9 mouse cellular contexts compared by ENCODE assay signal in the genomic region with DNA sequence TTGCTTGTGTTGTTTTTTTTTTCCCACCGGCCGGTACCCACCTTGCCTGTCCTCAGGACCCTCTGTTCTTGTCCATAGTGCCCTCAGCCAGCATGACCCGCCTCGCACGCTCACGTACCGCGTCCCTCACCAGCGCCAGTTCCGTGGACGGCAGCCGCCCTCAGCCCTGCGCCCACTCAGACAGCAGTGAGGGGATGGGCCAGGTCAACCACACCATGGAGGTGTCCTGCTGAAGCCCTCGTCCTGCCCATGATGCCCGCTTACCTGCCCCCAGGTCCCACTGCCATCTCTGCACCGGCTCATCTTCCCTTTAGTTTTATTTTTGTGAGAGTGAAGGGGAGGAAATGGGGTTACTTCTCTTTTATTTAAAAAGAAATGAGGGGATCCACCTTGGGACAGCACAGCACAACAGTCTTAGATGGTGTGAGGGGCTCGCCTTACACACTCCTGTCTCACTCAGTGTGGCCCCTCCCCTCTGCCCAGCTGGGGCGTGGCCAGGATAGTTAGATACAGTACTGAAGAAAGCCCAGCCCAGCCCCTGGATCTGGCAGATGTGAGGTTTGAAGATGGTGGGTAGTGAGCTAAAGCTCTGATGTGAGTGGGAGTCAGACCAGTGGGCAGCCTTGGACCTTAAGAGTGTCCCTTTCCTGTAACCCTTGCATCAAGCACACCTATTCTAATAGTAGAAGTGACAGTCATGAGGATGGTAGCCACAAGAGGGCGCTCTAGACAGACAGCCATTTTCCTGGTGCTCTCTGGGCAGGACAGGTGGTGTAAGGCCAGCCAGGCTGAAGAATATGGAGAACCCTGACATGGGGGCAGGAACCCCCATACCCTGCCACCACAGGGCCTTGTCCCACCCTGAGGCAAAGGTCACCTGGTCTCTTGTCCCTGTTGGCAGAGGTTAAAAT. TPM values are rescaled to one million over a fixed set of nuclear protein-coding genes. Genes with fewer than 3 reads are reported as not detected.
DNase-seq lines count a peak whose midpoint lies in the region; ATAC-seq and TF ChIP-seq lines count a peak whose summit lies in the region.
"Had no signal": no experiment of that assay in that cellular context is flagged by ENCODE, and none has a peak within 500 bp of the region (broad histone marks: within the 10 kb centered on the region; RNA-seq: fewer than 3 reads in every experiment).

No protein-coding gene starts in this region.

- H3K9ac ChIP-seq in forebrain, embryonic 13.5 days = no peak overlapping the region
- no peak overlapping the region for H3K9ac ChIP-seq in hindbrain, embryonic 15.5 days
- no peak overlapping the region for H3K9ac ChIP-seq in midbrain, embryonic 11.5 days (ENCODE audit: low read length)
- H3K9ac ChIP-seq: limb, embryonic 13.5 days had no signal

- intact Hi-C loops in left cerebral cortex, adult 2 months (cut with DNase I) = loop anchor here (2.0 kb wide), 1 partner anchor 119 kb away; no protein-coding TSS in a partner anchor

- peak; percentile 17 for ATAC-seq in forebrain, embryonic 13.5 days
- ATAC-seq in hindbrain, embryonic 15.5 days (ENCODE audit: low FRiP score, low read depth) = peak; percentile 31; the same call in 1 of the 2 replicates
- ATAC-seq in midbrain, embryonic 11.5 days (ENCODE audit: low FRiP score) = peak; percentile 49

- H3K4me1 ChIP-seq in forebrain, embryonic 13.5 days = peaks cover 16% of the 10 kb centered on the region
- H3K4me1 ChIP-seq in hindbrain, embryonic 15.5 days (replicated peaks) = peaks cover 19% of the 10 kb centered on the region
- peaks cover 13% of the 10 kb centered on the region for H3K4me1 ChIP-seq in midbrain, embryonic 11.5 days (ENCODE audit: control insufficient read depth, insufficient read depth, low read length)

- no peak overlapping the region for H3K27ac ChIP-seq in forebrain, embryonic 13.5 days
- H3K27ac ChIP-seq in hindbrain, embryonic 15.5 days (replicated peaks) = no peak overlapping the region
- no peak overlapping the region for H3K27ac ChIP-seq in left cerebral cortex, adult 2 months
- H3K27ac ChIP-seq in midbrain, embryonic 11.5 days (ENCODE audit: low read depth, low read length) = no peak overlapping the region
- H3K27ac ChIP-seq: limb, embryonic 13.5 days had no signal

- no peaks in the 10 kb centered on the region for H3K27me3 ChIP-seq in forebrain, embryonic 13.5 days
- H3K27me3 ChIP-seq in hindbrain, embryonic 15.5 days = no peaks in the 10 kb centered on the region
- H3K27me3 ChIP-seq in midbrain, embryonic 11.5 days (ENCODE audit: control insufficient read depth, insufficient read depth, low read length) = no peaks in the 10 kb centered on the region
- H3K27me3 ChIP-seq: limb, embryonic 13.5 days had no signal

- H3K36me3 ChIP-seq in forebrain, embryonic 13.5 days (ENCODE audit: poor library complexity, severe bottlenecking) = peaks cover 48% of the 10 kb centered on the region
- H3K36me3 ChIP-seq in hindbrain, embryonic 15.5 days = peaks cover 49% of the 10 kb centered on the region
- peaks cover 2% of the 10 kb centered on the region; the same call in 1 of the 2 replicates for H3K36me3 ChIP-seq in midbrain, embryonic 11.5 days (ENCODE audit: control insufficient read depth, insufficient read depth, low read length)

- H3K9me3 ChIP-seq in forebrain, embryonic 13.5 days (replicated peaks) = no peaks in the 10 kb centered on the region
- H3K9me3 ChIP-seq in hindbrain, embryonic 15.5 days = no peaks in the 10 kb centered on the region
- H3K9me3 ChIP-seq in midbrain, embryonic 11.5 days (ENCODE audit: control insufficient read depth, low read length) = no peaks in the 10 kb centered on the region
- H3K9me3 ChIP-seq: limb, embryonic 13.5 days had no signal

- no peak overlapping the region for H3K4me2 ChIP-seq in forebrain, embryonic 13.5 days
- H3K4me2 ChIP-seq in hindbrain, embryonic 15.5 days = no peak overlapping the region
- H3K4me2 ChIP-seq in midbrain, embryonic 11.5 days = no peak overlapping the region
- H3K4me2 ChIP-seq: limb, embryonic 13.5 days had no signal

- no peak overlapping the region for H3K4me3 ChIP-seq in forebrain, embryonic 13.5 days
- no peak overlapping the region for H3K4me3 ChIP-seq in hindbrain, embryonic 15.5 days
- H3K4me3 ChIP-seq in left cerebral cortex, adult 2 months = no peak overlapping the region
- H3K4me3 ChIP-seq in midbrain, embryonic 11.5 days (ENCODE audit: low read depth, low read length) = no peak overlapping the region
- H3K4me3 ChIP-seq: limb, embryonic 13.5 days had no signal

- peak; percentile 84 for TF ChIP-seq CTCF in left cerebral cortex, adult 2 months (IDR thresholded peaks at IDR 0.05)

- WGBS in forebrain, embryonic 13.5 days = 78% methylated on average over 19 of the region's 19 CpGs
- WGBS in hindbrain, embryonic 15.5 days = 83% methylated on average over 19 of the region's 19 CpGs
- WGBS in midbrain, embryonic 11.5 days = 79% methylated on average over 19 of the region's 19 CpGs

- DNase-seq in ovary, postnatal 14 days (ENCODE audit: low spot score) = peak; percentile 57
- no peak for DNase-seq in ovary, adult 18-20 months (ENCODE audit: low spot score)
- peak; percentile 73 for DNase-seq in c-Kit-positive CD71-negative TER-119-negative erythroid progenitor cells, embryonic 14.5 days (ENCODE audit: low read depth)
- DNase-seq in left cerebral cortex, adult 2 months (ENCODE audit: extremely low spot score in 1 of 2, low spot score in 2 of 2) = peak; percentile 70
- DNase-seq in midbrain, embryonic 11.5 days (ENCODE audit: low spot score, missing footprints) = peak; percentile 94
- peak; percentile 59 to 71 for DNase-seq in spleen, postnatal 36 days (ENCODE audit: low spot score in 2 of 2)

RNA-seq across cellular contexts. Expression of a gene that starts 2.3 kb away (rescaled TPM):
- polyA plus RNA-seq in forebrain, embryonic 13.5 days (2015; fragmentation: Nextera tagmentation; extraction: Ambion mirVana) = 22.3 and 30.5 TPM in 2 replicates
- polyA plus RNA-seq in hindbrain, embryonic 15.5 days (2015; fragmentation: Nextera tagmentation; extraction: Ambion mirVana) = 33.1 and 34.7 TPM in 2 replicates
- total RNA-seq in left cerebral cortex, adult 2 months (2021) = 10 to 100 TPM; 17.7 to 23.5 TPM
- polyA plus RNA-seq in midbrain, embryonic 11.5 days (2014; fragmentation: Nextera tagmentation; extraction: Ambion mirVana) = 20.8 and 24.2 TPM in 2 replicates

RNA-seq across cellular contexts. Expression of a gene that starts 36.6 kb away (rescaled TPM):
- 76.9 and 103 TPM in 2 replicates for polyA plus RNA-seq in forebrain, embryonic 13.5 days (2015; fragmentation: Nextera tagmentation; extraction: Ambion mirVana)
- 445 and 454 TPM in 2 replicates for polyA plus RNA-seq in hindbrain, embryonic 15.5 days (2015; fragmentation: Nextera tagmentation; extraction: Ambion mirVana)
- 1,000 to 10,000 TPM; 1,675 to 1,813 TPM for total RNA-seq in left cerebral cortex, adult 2 months (2021)
- 45.5 and 46.7 TPM in 2 replicates for polyA plus RNA-seq in midbrain, embryonic 11.5 days (2014; fragmentation: Nextera tagmentation; extraction: Ambion mirVana)
